Mouse (Mus musculus) liver, embryonic 13.5 days (tissue): Measurements from ENCODE around the gene Cabp4. TPM values are rescaled to one million over a fixed set of nuclear protein-coding genes. Genes with fewer than 3 reads are reported as not detected.
"Not testable (repeated sequence)": the region's sequence is repeated elsewhere in the genome, so short reads cannot be mapped to it uniquely, and the experiment has no call there.

Source experiments
- ATAC-seq: fragments of 200-750 bp; cut with Nextera tagmentation; 2 replicates; pipeline ENCODE4 v1.8.0; 2017; ENCODE audit warnings: low read depth, mild to moderate bottlenecking, moderate number of reproducible peaks, moderate library complexity
- DNase-seq: peaks from one replicate; pipeline ENCODE4 v3.0.0; 2022
- H3K27ac ChIP-seq: fragments of 300-500 bp; sonication (generic); 2 replicates; pipeline ENCODE4 v1.5.1; 2015; ENCODE audit warnings: moderate library complexity, mild to moderate bottlenecking, inconsistent platforms
- H3K27me3 ChIP-seq: fragments of 300-500 bp; sonication (generic); 2 replicates; pipeline ENCODE4 v1.6.1; 2015; ENCODE audit warnings: mild to moderate bottlenecking, inconsistent platforms
- H3K36me3 ChIP-seq: fragments of 300-500 bp; sonication (generic); 2 replicates; pipeline ENCODE4 v1.6.1; 2015; ENCODE audit warnings: mild to moderate bottlenecking, inconsistent platforms
- H3K4me1 ChIP-seq: fragments of 300-500 bp; sonication (generic); replicated peaks from 2 replicates; pipeline ENCODE4 v1.6.1; 2015; ENCODE audit warnings: inconsistent platforms
- H3K4me2 ChIP-seq: fragments of 300-500 bp; sonication (generic); 2 replicates; pipeline ENCODE4 v1.6.1; 2015; ENCODE audit warnings: inconsistent platforms, mild to moderate bottlenecking, moderate library complexity
- H3K4me3 ChIP-seq: fragments of 300-500 bp; sonication (generic); replicated peaks from 2 replicates; pipeline ENCODE4 v1.5.1; 2015; ENCODE audit warnings: mild to moderate bottlenecking, inconsistent platforms
- H3K9ac ChIP-seq: fragments of 300-500 bp; sonication (generic); 2 replicates; pipeline ENCODE4 v1.6.1; 2015; ENCODE audit warnings: mild to moderate bottlenecking, inconsistent platforms
- H3K9me3 ChIP-seq: fragments of 300-500 bp; sonication (generic); replicated peaks from 2 replicates; pipeline ENCODE4 v1.6.1; 2016; ENCODE audit warnings: inconsistent platforms
- WGBS: fragments of 180-500 bp; shearing (Covaris S2); methylation state at CpG from one replicate; pipeline ENCODE4 v1.1.7; 2015; ENCODE audit not compliant: insufficient replicate concordance; 5-methylcytosine and 5-hydroxymethylcytosine counted together
- polyA plus RNA-seq: library from polyadenylated mRNA; unstranded; fragments of >200 nt; fragmentation: Nextera tagmentation; extraction: Ambion mirVana; gene quantifications from 2 replicates; pipeline ENCODE4 v1.2.1, GENCODE M21; 2015

Gene Cabp4
- polyA plus RNA-seq, 1 experiment from 2014 or later: 0.07 TPM

- H3K27me3 ChIP-seq: 0 out of 2 replicates have a peak, but pooled peaks cover 4% of the 10 kb centered on the region
- H3K4me2 ChIP-seq: no peak overlapping the region
- H3K36me3 ChIP-seq: peaks cover 2% of the 10 kb centered on the region
- H3K9ac ChIP-seq: no peak overlapping the region
- H3K4me3 ChIP-seq: no peak overlapping the region
- H3K4me1 ChIP-seq: peaks cover 34% of the 10 kb centered on the region
- 66% methylated on average over 16 of the region's 16 CpGs for WGBS
- ATAC-seq (no peak), DNase-seq (no peak)
- H3K9me3 ChIP-seq: 0 out of 2 replicates have a peak, but pooled peaks cover 4% of the 10 kb centered on the region
- H3K27ac ChIP-seq: no peak overlapping the region
Measured at GRCm38 (mm10) chr19:4144550-4145498, 991 bp upstream of the Cabp4 start.

GRCm38 (mm10) chr19:4142416-4143173, 1.2 kb downstream of the Cabp4 start:
- H3K4me3 ChIP-seq: no peak overlapping the region
- WGBS: 76% methylated on average over 18 of the region's 18 CpGs
- 0 out of 2 replicates have a peak, but pooled peaks cover 4% of the 10 kb centered on the region for H3K9me3 ChIP-seq

GRCm38 (mm10) chr19:4140147-4140546, 3.7 kb downstream of the Cabp4 start:
- 70% methylated on average over 6 of the region's 6 CpGs for WGBS
- Histone ChIP-seq H3K4me1 (peaks cover 21% of the 10 kb centered on the region), H3K36me3 (no peaks in the 10 kb centered on the region), H3K27ac (no peak overlapping the region), H3K4me2 (no peak overlapping the region), H3K4me3 (no peak overlapping the region), H3K27me3 (peaks cover 11% of the 10 kb centered on the region; the same call in 1 of the 2 replicates), H3K9me3 (no peaks in the 10 kb centered on the region), H3K9ac (no peak overlapping the region)
- no peak for ATAC-seq
- no peak for DNase-seq

More at GRCm38 (mm10) chr19:4142416-4143173, 1.2 kb downstream of the Cabp4 start:
- Histone ChIP-seq H3K36me3 (no peaks in the 10 kb centered on the region), H3K9ac (no peak overlapping the region), H3K4me2 (no peak overlapping the region), H3K4me1 (peaks cover 23% of the 10 kb centered on the region), H3K27ac (no peak overlapping the region), H3K27me3 (0 out of 2 replicates have a peak, but pooled peaks cover 4% of the 10 kb centered on the region)
- no peak for ATAC-seq
- DNase-seq: no peak

GRCm38 (mm10) chr19:4139446-4139845, 4.4 kb downstream of the Cabp4 start, which contains the start of gene Gpr152:
TSS of gene Gpr152 (plus strand) at chr19:4139787.
- no peak within 1 kb of the TSS for H3K4me2 ChIP-seq
- H3K9ac ChIP-seq: 0 out of 2 replicates have a peak within 1 kb of the TSS, but pooled peaks have one; percentile 26
- no peak within 1 kb of the TSS for H3K4me3 ChIP-seq
- DNase-seq: no peak
- H3K4me1 ChIP-seq: peaks cover 20% of the 10 kb centered on the region
- no peaks in the 10 kb centered on the region for H3K9me3 ChIP-seq
- H3K27ac ChIP-seq: no peak within 1 kb of the TSS
- H3K27me3 ChIP-seq: peaks cover 11% of the 10 kb centered on the region; the same call in 1 of the 2 replicates
- no peak for ATAC-seq
- WGBS: 67% methylated on average over 2 of the region's 2 CpGs
- H3K36me3 ChIP-seq: no peaks in the 10 kb centered on the region

- Histone ChIP-seq H3K36me3 (peaks cover 6% of the 10 kb centered on the region), H3K9me3 (no peaks in the 10 kb centered on the region), H3K4me2 (no peak overlapping the region), H3K4me1 (peaks cover 25% of the 10 kb centered on the region), H3K27ac (no peak overlapping the region), H3K9ac (no peak overlapping the region), H3K27me3 (peaks cover 11% of the 10 kb centered on the region; the same call in 1 of the 2 replicates), H3K4me3 (no peak overlapping the region)
- ATAC-seq (no peak), DNase-seq (no peak)
- WGBS: 65% methylated on average over 5 of the region's 5 CpGs
Measured at GRCm38 (mm10) chr19:4137913-4138312, 5.9 kb downstream of the Cabp4 start.

- ATAC-seq (peak; percentile 50), DNase-seq (no peak)
- Histone ChIP-seq H3K9me3 (no peaks in the 10 kb centered on the region), H3K27ac (no peak overlapping the region), H3K36me3 (peaks cover 20% of the 10 kb centered on the region), H3K27me3 (peaks cover 11% of the 10 kb centered on the region; the same call in 1 of the 2 replicates), H3K9ac (0 out of 2 replicates have a peak overlapping the region, but pooled peaks have one; percentile 23), H3K4me3 (no peak overlapping the region), H3K4me1 (peaks cover 38% of the 10 kb centered on the region), H3K4me2 (peak overlapping the region; percentile 43; the same call in 1 of the 2 replicates)
- 73% methylated on average over 5 of the region's 5 CpGs for WGBS
Measured at GRCm38 (mm10) chr19:4136463-4136862, 7.4 kb downstream of the Cabp4 start.

GRCm38 (mm10) chr19:4135963-4136345, 7.9 kb downstream of the Cabp4 start:
- Histone ChIP-seq H3K4me3 (peak overlapping the region; percentile 33; the same call in 1 of the 2 replicates), H3K27ac (peak overlapping the region; percentile 34; the same call in 1 of the 2 replicates), H3K27me3 (peaks cover 11% of the 10 kb centered on the region; the same call in 1 of the 2 replicates), H3K4me2 (peak overlapping the region; percentile 43), H3K36me3 (peaks cover 26% of the 10 kb centered on the region), H3K4me1 (peaks cover 43% of the 10 kb centered on the region)
- not testable (repeated sequence) for H3K9me3 ChIP-seq, H3K9ac ChIP-seq, DNase-seq
- 18% methylated on average over 8 of the region's 8 CpGs for WGBS
- peak; percentile 57 for ATAC-seq

- not testable (repeated sequence) for DNase-seq, H3K4me3 ChIP-seq, ATAC-seq, H3K9ac ChIP-seq, H3K9me3 ChIP-seq
- peak overlapping the region; percentile 43 for H3K4me2 ChIP-seq
- peaks cover 11% of the 10 kb centered on the region; the same call in 1 of the 2 replicates for H3K27me3 ChIP-seq
- peaks cover 49% of the 10 kb centered on the region for H3K4me1 ChIP-seq
- H3K27ac ChIP-seq: peak overlapping the region; percentile 67
- peaks cover 26% of the 10 kb centered on the region for H3K36me3 ChIP-seq
- WGBS: 79% methylated on average over 6 of the region's 6 CpGs
Measured at GRCm38 (mm10) chr19:4135229-4135962, 8.4 kb downstream of the Cabp4 start.

- WGBS: 92% methylated on average over 4 of the region's 4 CpGs
- Histone ChIP-seq H3K36me3 (peaks cover 32% of the 10 kb centered on the region), H3K4me1 (peaks cover 58% of the 10 kb centered on the region), H3K27me3 (peaks cover 7% of the 10 kb centered on the region; the same call in 1 of the 2 replicates), H3K4me2 (no peak overlapping the region), H3K9ac (no peak overlapping the region), H3K4me3 (no peak overlapping the region), H3K9me3 (no peaks in the 10 kb centered on the region), H3K27ac (0 out of 2 replicates have a peak overlapping the region, but pooled peaks have one; percentile 67)
- DNase-seq (no peak), ATAC-seq (no peak)
Measured at GRCm38 (mm10) chr19:4134354-4134753, 9.5 kb downstream of the Cabp4 start.

- Histone ChIP-seq H3K36me3 (peaks cover 53% of the 10 kb centered on the region), H3K9ac (peak overlapping the region; percentile 77), H3K27ac (peak overlapping the region; percentile 91), H3K4me3 (no peak overlapping the region), H3K4me1 (peaks cover 71% of the 10 kb centered on the region), H3K4me2 (peak overlapping the region; percentile 68), H3K27me3 (no peaks in the 10 kb centered on the region), H3K9me3 (no peaks in the 10 kb centered on the region)
- WGBS: 81% methylated on average over 2 of the region's 2 CpGs
- DNase-seq (no peak), ATAC-seq (peak; percentile 49)
Measured at GRCm38 (mm10) chr19:4131768-4132167, 12.1 kb downstream of the Cabp4 start.
